Mouse (Mus musculus): ENCODE data around the gene Bend7.

- TF ChIP-seq POLR2A (IDR thresholded peaks at IDR 0.05; ENCODE audit: low read depth, low read length): no peak
- TF ChIP-seq CTCF (conservative IDR thresholded peaks at IDR 0.05 in 1 of 2, IDR thresholded peaks at IDR 0.05 in 1 of 2; ENCODE audit: low read depth in 2 of 2, low read length in 2 of 2): no peak
- TF ChIP-seq USF1 (IDR thresholded peaks at IDR 0.05; ENCODE audit: low read depth, low read length): no peak
- TF ChIP-seq CHD2 (IDR thresholded peaks at IDR 0.05; ENCODE audit: low read length): no peak
- TF ChIP-seq JUN (IDR thresholded peaks at IDR 0.05; ENCODE audit: insufficient read depth, low read depth, low read length): no peak
- TF ChIP-seq EP300 (IDR thresholded peaks at IDR 0.05; ENCODE audit: low read length): no peak
- no peak for TF ChIP-seq CHD1 (IDR thresholded peaks at IDR 0.05; ENCODE audit: low read depth, low read length)
- TF ChIP-seq BHLHE40 (IDR thresholded peaks at IDR 0.05; ENCODE audit: low read depth, low read length): no peak
- TF ChIP-seq NELFE (IDR thresholded peaks at IDR 0.05; ENCODE audit: low read depth, low read length): no peak
These were observed 106.4 kb downstream of the Bend7 start for GRCm38 (mm10) chr2:4824067-4824466.
